Mouse (Mus musculus) gastrocnemius, postnatal 14 days (tissue): ENCODE results near the gene Adnp. TPM values are rescaled to one million over a fixed set of nuclear protein-coding genes. Genes with fewer than 3 reads are reported as not detected.

ENCODE experiments used
- DNase-seq: peaks from one replicate; pipeline ENCODE4 v3.0.0; 2021; ENCODE audit warnings: mixed read lengths
- intact Hi-C: fragments of 180-260 bp; cut with DNase I; formaldehyde crosslinking; loops from one replicate; pipeline ENCODE4 v1.15.1; 2025; ENCODE audit warnings: low total_unique reads
- long read RNA-seq, 2 experiments: library from polyadenylated mRNA; stranded (forward); transcript quantifications; one replicate each; pipeline ENCODE4 v2.0.0; 2021
- total RNA-seq, 2 experiments: library from RNA; stranded (reverse); gene quantifications; 2 replicates each; pipeline ENCODE4 v1.2.3; 2021

Adnp gene
- 10 to 100 TPM; 19.4 to 23.0 TPM for total RNA-seq
- long read RNA-seq, experiment 1, result 0 reads
- long read RNA-seq, experiment 2, partial matches to known transcripts, result 0 of 1 reads
- long read RNA-seq, experiment 2, other reads (novel, unspliced or antisense), result 0 of 1 reads

- intact Hi-C loops, result no loop called here
- DNase-seq, result peak; percentile 97
These were observed at the start of gene Adnp for GRCm38 (mm10) chr2:168206725-168207644. Gene Adnp, minus strand, starts transcription at chr2:168207112.

- DNase-seq, result no peak
- intact Hi-C loops, result loop anchor here (10.0 kb wide), 1 partner anchor 378 kb away; no protein-coding TSS in a partner anchor
These were observed 49.6 kb upstream of the Adnp start for GRCm38 (mm10) chr2:168256506-168256905.

- intact Hi-C loops, result loop anchor here (10.0 kb wide), 1 partner anchor 381 kb away; no protein-coding TSS in a partner anchor
- no peak for DNase-seq
These were observed 46.9 kb upstream of the Adnp start for GRCm38 (mm10) chr2:168253822-168254221.

GRCm38 (mm10) chr2:168252639-168253292 is 45.9 kb upstream of the Adnp start:
- no peak for DNase-seq
- intact Hi-C loops, result loop anchor here (10.0 kb wide), 1 partner anchor 382 kb away; no protein-coding TSS in a partner anchor

- intact Hi-C loops, result loop anchor here (10.0 kb wide), 1 partner anchor 385 kb away; no protein-coding TSS in a partner anchor
These were observed 43.4 kb upstream of the Adnp start for GRCm38 (mm10) chr2:168250270-168250669.

GRCm38 (mm10) chr2:168248856-168249245 is 41.9 kb upstream of the Adnp start:
- no peak for DNase-seq
- intact Hi-C loops, result no loop called here

More at GRCm38 (mm10) chr2:168250270-168250669, 43.4 kb upstream of the Adnp start:
- DNase-seq, result peak; percentile 68

- intact Hi-C loops, result no loop called here
- no peak for DNase-seq
These were observed 41.4 kb upstream of the Adnp start for GRCm38 (mm10) chr2:168248167-168248855.

- no peak for DNase-seq
- intact Hi-C loops, result no loop called here
These were observed 38.7 kb upstream of the Adnp start for GRCm38 (mm10) chr2:168245571-168245970.

- intact Hi-C loops, result no loop called here
- no peak for DNase-seq
These were observed 36.4 kb upstream of the Adnp start for GRCm38 (mm10) chr2:168243278-168243677.

GRCm38 (mm10) chr2:168242841-168243240 is 35.9 kb upstream of the Adnp start:
- intact Hi-C loops, result no loop called here
- no peak for DNase-seq

- intact Hi-C loops, result no loop called here
- DNase-seq, result no peak
These were observed 31.4 kb upstream of the Adnp start for GRCm38 (mm10) chr2:168238335-168238734.

- no peak for DNase-seq
- intact Hi-C loops, result no loop called here
These were observed 26.4 kb upstream of the Adnp start for GRCm38 (mm10) chr2:168233286-168233685.

- no peak for DNase-seq
- intact Hi-C loops, result no loop called here
These were observed 24.5 kb upstream of the Adnp start for GRCm38 (mm10) chr2:168231471-168231829.

- peak; percentile 34 for DNase-seq
- intact Hi-C loops, result no loop called here
These were observed 24.0 kb upstream of the Adnp start for GRCm38 (mm10) chr2:168230773-168231470.

- peak; percentile 84 for DNase-seq
- intact Hi-C loops, result no loop called here
These were observed 23.3 kb upstream of the Adnp start, which contains the start of the genes Gm20716, Dpm1 and Mocs3 for GRCm38 (mm10) chr2:168230026-168230728. Gene Gm20716, minus strand, starts transcription at chr2:168230364. Gene Dpm1, minus strand, starts transcription at chr2:168230591. Gene Mocs3, plus strand, starts transcription at chr2:168230622.

- DNase-seq, result peak; percentile 32
- intact Hi-C loops, result no loop called here
These were observed 22.5 kb upstream of the Adnp start for GRCm38 (mm10) chr2:168229116-168230025.

- intact Hi-C loops, result no loop called here
- no peak for DNase-seq
These were observed 16.4 kb upstream of the Adnp start for GRCm38 (mm10) chr2:168223326-168223725.
